Mouse (Mus musculus) CD8-positive naive resting alpha-beta T cell, adult 2 months (primary cell): Measurements from ENCODE around the gene Mtus2.
"Not testable (repeated sequence)": the region's sequence is repeated elsewhere in the genome, so short reads cannot be mapped to it uniquely, and the experiment has no call there.

Experiments used
- DNase-seq, 2 experiments: peaks; one replicate each; pipeline ENCODE4 v3.0.0; 2022; ENCODE audit warnings: low read depth in 2 of 2, low spot score in 2 of 2

Gene Mtus2

DNA sequence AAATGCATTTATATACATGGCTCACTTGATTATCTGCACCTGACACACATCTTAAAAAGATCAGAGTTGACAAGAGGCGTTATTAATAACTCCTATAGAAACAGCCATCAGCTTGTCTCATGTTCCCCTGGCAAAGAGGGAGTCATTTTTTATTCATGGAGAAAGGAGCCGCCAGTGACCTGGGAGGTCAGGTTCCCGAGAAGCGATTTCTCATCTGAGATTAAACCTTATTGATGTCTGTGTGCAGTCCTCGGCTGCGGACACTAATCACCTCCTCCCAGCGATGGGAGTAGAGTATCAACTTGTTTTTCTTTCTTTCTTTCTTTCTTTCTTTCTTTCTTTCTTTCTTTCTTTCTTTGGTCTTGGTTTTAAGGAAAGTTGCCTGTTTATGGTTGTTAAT is 150.8 kb downstream of the Mtus2 start:
- no peak for DNase-seq

GRCm38 (mm10) chr5:148108314-148108713 is 151.2 kb downstream of the Mtus2 start:
- DNase-seq: no peak

DNA sequence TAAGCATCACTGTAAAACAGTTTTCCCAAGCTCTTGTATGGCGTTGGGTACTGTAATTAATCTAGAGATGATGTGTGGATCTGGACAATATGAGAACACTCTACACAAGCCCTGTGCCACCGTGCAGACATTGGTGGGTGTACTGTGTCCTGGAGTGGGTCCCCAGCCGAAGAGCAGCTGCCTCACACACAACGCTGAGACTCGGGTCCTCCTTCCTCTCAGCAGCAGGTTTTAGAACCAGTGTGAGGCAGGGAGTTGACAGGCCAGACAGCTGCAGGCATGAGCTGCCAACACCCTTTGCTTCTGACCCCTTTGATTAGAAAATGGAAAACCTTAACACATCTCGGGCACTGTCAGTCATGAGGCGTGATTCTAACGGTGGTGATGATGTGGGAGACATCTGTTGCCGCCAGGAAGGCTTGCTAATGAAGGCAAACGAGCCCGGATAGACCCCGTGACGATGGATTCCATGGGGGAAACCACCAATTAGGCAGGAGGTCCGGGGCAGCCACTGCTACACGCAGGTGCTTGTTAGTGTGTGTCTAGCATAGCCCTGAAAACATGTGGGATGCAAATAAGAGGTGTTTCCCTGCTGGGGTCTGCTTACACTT is 158.2 kb downstream of the Mtus2 start:
- no peak for DNase-seq

- DNase-seq: no peak
Measured at GRCm38 (mm10) chr5:148124354-148124753, 167.2 kb downstream of the Mtus2 start.

DNA sequence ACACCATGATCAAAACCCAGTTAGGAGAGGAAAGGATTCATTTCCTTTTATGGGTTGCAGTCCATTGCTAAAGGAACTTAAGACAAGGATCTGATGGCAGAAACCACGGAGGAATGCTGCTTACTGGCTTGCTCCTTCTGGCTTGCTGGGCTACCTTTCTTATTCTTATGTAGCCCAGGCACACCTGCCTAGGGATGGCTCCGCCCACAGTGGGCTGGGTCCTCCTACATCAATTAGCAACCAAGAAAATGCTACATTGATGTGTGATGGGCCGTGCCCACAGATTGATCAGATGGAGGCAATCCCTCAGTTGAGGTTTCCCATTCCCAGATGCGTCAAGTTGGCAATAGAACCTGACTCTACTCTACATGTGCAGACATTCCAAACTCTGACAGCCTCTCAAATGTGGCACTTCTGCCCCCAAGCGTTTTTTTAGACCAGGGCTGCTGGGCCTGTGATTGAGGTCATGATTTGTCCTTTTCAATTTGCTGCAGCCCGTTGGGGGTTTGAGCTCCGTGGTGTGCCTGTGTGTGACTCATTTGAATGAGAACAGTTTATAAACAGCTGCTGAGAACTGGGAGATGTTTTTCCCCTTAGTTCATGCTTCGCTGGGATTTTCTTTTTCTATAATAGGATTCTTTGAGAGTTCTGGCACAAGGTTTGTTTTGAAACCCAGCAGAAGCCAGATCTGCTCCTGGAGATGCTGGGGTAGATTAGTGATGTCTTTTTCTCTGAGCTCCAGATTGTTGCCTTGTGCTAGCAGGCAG is 173.8 kb downstream of the Mtus2 start:
- no peak for DNase-seq

- DNase-seq: no peak
Measured at GRCm38 (mm10) chr5:148131458-148132131, 174.5 kb downstream of the Mtus2 start.

GRCm38 (mm10) chr5:148133448-148134060 is 176.4 kb downstream of the Mtus2 start:
- no peak for DNase-seq

DNA sequence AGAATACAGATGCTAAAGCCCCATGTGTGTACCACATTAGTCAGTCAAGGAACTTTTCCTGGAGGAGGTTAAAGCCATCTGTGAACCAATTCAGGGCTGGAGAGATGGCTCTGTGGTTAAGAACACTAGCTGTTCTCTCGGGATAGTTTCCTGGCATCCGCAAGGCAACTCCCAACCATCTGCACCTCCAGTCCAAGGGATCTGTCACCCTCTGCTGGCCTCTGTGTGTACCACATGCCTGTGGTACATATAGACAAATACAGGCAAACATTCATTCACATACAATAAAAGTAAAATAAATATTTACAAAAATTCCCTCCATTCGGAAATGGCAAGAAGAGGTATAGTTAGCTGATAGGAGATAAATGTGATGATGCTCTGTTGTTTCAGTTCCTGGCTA is 184.5 kb downstream of the Mtus2 start:
- DNase-seq: no peak

- DNase-seq: no peak
Measured at GRCm38 (mm10) chr5:148146200-148146823, 189.2 kb downstream of the Mtus2 start.

DNA sequence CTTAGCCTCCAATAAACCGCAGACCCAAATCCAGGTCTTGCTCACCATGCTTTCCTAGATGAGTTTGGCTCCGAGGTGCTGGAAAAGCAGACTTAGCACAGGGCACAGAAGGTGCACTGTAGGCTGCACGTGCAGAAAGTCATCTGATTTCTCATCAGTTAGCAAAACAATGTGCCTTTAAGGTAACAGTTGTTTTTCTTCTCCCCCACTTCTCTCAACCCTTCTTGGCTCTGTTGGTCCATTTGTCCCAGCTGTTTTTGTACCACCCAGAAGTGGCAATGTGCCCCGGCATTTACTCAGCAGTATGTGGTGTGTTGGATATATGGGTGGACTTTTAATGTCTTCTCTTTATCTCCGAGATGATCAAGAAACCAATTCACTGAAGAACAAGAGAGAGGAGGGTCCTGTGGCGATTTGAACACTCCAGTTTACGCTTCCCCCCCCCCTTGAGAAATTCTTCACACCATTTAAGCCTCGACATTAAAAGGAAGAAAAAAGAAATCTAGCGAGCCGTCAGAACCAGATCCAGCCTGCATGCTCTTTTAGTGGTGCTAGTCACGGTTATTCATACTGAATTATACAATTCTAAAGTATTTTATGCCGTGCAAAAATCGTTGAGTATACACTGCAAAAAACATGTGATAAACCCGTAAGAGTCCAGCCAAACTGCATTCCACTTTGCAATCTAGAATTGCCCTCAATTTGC is 194.9 kb downstream of the Mtus2 start:
- no peak for DNase-seq

- no peak for DNase-seq
Measured at GRCm38 (mm10) chr5:148152600-148153402, 195.7 kb downstream of the Mtus2 start.

DNA sequence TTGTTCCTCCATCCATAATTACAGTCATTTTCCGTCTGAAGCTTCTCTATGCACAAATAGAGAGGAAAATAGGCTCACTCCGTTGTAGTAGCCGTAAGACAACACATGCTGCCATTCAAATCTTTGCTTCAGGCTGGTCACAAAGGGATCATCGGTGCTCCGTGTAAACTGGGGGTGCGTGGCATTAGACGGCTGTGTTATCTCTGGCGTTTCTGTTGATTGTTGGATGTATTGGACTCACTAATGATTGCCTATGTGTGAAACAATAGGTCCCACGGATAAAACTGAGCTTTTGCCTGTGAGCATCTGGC is 196.2 kb downstream of the Mtus2 start:
- no peak for DNase-seq

DNA sequence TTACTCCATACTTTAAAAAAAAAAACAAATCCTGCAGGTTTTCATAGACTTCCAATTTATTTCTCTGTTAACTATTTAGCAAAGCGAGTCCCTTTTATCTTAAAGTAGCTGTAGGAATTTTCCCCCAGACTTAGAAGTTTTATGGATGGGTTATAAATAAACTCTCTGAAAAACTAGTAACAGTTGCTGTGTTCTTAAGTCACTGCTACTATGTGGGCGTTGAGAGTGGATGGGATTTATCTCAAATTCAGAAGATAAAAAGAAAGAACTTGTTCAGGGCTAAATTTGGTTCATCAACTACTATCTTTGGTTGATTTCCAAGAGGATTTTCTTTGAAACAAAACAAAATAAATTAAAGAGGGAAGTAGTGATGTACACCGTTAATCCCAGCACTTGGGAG is 197.6 kb downstream of the Mtus2 start:
- no peak for DNase-seq

DNA sequence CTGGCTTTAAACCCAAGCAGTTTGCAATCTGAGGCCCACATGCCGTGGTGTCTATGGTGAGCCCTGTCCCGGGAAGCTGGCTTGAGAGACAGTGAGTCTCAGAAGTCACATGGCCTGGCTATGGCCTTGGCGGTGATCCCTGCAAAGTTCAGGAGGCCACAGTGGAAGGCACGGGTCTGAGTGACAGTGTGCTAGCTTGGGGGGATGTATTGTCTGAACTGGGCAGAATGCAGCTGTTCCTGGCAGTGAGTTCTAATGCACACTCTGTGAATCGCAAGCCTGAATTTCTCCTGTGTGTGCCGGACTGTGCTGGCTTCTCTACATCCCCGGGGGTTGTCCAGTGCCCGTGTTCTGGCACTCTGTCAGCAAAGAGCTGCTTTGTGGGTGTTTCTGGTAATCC is 202.2 kb downstream of the Mtus2 start:
- no peak for DNase-seq

DNA sequence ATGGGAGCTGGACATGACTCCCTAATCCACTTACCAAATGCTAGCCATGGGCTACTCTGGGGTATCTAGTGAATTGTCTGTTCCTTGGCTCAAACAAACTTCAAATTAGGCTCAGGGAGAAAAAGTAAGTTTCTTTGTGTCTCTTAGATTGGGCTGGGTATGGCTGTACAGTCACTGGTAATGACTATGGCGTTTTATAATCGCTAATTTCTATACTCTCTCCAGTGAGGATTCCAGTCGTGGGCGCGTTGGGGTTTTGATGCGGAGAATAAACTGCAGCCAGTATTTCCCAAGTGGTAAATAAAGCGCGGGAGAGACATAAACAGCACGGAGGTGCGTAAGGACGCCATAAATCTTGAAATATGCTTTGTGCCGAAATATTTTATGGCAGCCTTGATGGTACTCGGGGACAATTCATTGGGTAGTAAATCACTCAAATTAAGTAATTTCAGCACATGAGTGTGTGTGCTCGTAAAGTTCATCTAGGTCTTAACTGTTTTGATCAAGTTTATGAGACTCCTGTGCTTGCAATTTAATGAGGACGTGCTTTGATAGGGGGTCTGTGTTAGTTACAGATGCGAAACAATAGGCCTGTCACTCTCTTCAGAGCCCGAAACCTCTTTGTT is 203.5 kb downstream of the Mtus2 start:
- DNase-seq: no peak

- no peak for DNase-seq
Measured at GRCm38 (mm10) chr5:148165111-148165510, 208.0 kb downstream of the Mtus2 start.

DNA sequence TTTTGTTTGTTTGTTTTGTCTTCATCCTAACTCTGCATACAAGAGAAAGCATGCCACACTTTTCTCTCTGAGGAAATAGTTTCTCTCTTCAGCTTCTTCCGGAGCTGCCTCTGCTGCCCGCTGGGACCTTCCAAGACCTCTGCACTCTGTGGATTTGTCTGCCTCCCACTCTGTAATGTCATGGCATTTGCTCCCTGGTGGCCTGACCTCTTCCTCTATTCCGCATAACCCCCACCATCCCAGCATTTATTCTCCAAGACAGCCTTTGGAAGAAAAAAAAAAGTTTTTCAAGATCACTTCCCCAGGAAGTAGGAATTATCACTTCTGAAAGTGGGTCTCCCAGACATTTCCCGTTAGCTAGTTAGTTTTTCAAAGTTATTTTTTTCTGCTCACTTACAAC is 218.0 kb downstream of the Mtus2 start:
- DNase-seq: no peak

- DNase-seq: no peak
Measured at GRCm38 (mm10) chr5:148175742-148176426, 218.8 kb downstream of the Mtus2 start.

GRCm38 (mm10) chr5:148176539-148176938 is 219.4 kb downstream of the Mtus2 start:
- not testable (repeated sequence) for DNase-seq
